Mouse (Mus musculus): ENCODE measurements around the gene Gfy.

GRCm38 (mm10) chr7:45141319-45141718 lies 38.0 kb downstream of the Gfy start:
- no peak for TF ChIP-seq EP300 (IDR thresholded peaks at IDR 0.05; ENCODE audit: insufficient read depth, low read depth, low read length)
- TF ChIP-seq CTCF (IDR thresholded peaks at IDR 0.05): no peak
- no peak for TF ChIP-seq POLR2A (IDR thresholded peaks at IDR 0.05; ENCODE audit: insufficient read depth, low read depth, low read length)

Measured in heart, adult 2 months (tissue).